Mouse (Mus musculus) ES-Bruce4 (cell line): ENCODE data around the gene Aldh1b1. TPM values are rescaled to one million over a fixed set of nuclear protein-coding genes. Genes with fewer than 3 reads are reported as not detected.

Source experiments
- H3K27ac ChIP-seq: 2 replicates; pipeline ENCODE4 v1.5.1; 2012; ENCODE audit warnings: low read length, inconsistent platforms; ENCODE audit not compliant: insufficient read depth
- H3K27me3 ChIP-seq: 2 replicates; pipeline ENCODE4 v1.6.1; 2012; ENCODE audit warnings: mild to moderate bottlenecking, low read length, inconsistent platforms; ENCODE audit not compliant: control insufficient read depth, poor library complexity, insufficient read depth, severe bottlenecking
- H3K36me3 ChIP-seq: 2 replicates; pipeline ENCODE4 v1.6.1; 2012; ENCODE audit warnings: inconsistent platforms, mild to moderate bottlenecking, low read length, moderate library complexity; ENCODE audit not compliant: control insufficient read depth, poor library complexity, insufficient read depth, severe bottlenecking
- H3K4me1 ChIP-seq: one replicate; pipeline ENCODE4 v1.8.1; 2011; ENCODE audit warnings: low read length; ENCODE audit not compliant: control insufficient read depth, insufficient read depth
- H3K4me3 ChIP-seq: 2 replicates; pipeline ENCODE4 v1.5.1; 2011; ENCODE audit warnings: low read depth, mild to moderate bottlenecking, low read length
- H3K9ac ChIP-seq: 2 replicates; pipeline ENCODE4 v1.6.1; 2012; ENCODE audit warnings: low read depth, mild to moderate bottlenecking, inconsistent platforms; ENCODE audit not compliant: poor library complexity, severe bottlenecking
- H3K9me3 ChIP-seq: replicated peaks from 2 replicates; pipeline ENCODE4 v1.6.1; 2012; ENCODE audit warnings: mild to moderate bottlenecking, low read length, inconsistent platforms; ENCODE audit not compliant: control insufficient read depth, poor library complexity, insufficient read depth, severe bottlenecking
- CTCF ChIP-seq: IDR thresholded peaks from one replicate; pipeline ENCODE4 v1.8.1; 2011; ENCODE audit warnings: low read depth, low read length
- EP300 ChIP-seq: IDR thresholded peaks from 2 replicates; pipeline ENCODE4 v1.6.1; 2011; ENCODE audit warnings: low read depth, low read length; ENCODE audit not compliant: insufficient read depth
- POLR2A ChIP-seq: IDR thresholded peaks from one replicate; pipeline ENCODE4 v1.8.1; 2011; ENCODE audit warnings: low read length; ENCODE audit not compliant: insufficient read depth
- polyA plus RNA-seq: library from polyadenylated mRNA; stranded (reverse); fragments of >200 nt; gene quantifications from 2 replicates; pipeline ENCODE4 v1.2.4, GENCODE M21; 2011; ENCODE audit warnings: low read depth; ENCODE audit not compliant: missing spikeins, insufficient read depth, insufficient read length

The Aldh1b1 gene
- polyA plus RNA-seq, 1 experiment, result 9.3 TPM

GRCm38 (mm10) chr4:45853496-45854246, 54.8 kb downstream of the Aldh1b1 start:
- TF ChIP-seq POLR2A (no peak), CTCF (no peak), EP300 (no peak)
- H3K27ac ChIP-seq, result no peak overlapping the region

More at GRCm38 (mm10) chr4:45853496-45854246, 54.8 kb downstream of the Aldh1b1 start:
- Histone ChIP-seq H3K4me1 (peaks cover 3% of the 10 kb centered on the region), H3K27me3 (no peaks in the 10 kb centered on the region), H3K9me3 (no peaks in the 10 kb centered on the region), H3K9ac (no peak overlapping the region), H3K4me3 (no peak overlapping the region), H3K36me3 (no peaks in the 10 kb centered on the region)

Other genes starting within 250 kb of the Aldh1b1 start
- gene Igfbpl1, start 27.9 kb downstream of the Aldh1b1 start, polyA plus RNA-seq, result 2.3 and 4.1 TPM in 2 replicates
- 0.84 and 1.0 TPM in 2 replicates for gene Stra6l, start 49.6 kb downstream of the Aldh1b1 start, polyA plus RNA-seq
- 0.21 TPM in 1 of 2 replicates, not detected in the other for gene Ccdc180, start 91.3 kb downstream of the Aldh1b1 start, polyA plus RNA-seq
- gene Tdrd7, start 166.3 kb downstream of the Aldh1b1 start, polyA plus RNA-seq, result 9.4 and 10.0 TPM in 2 replicates
- 0.72 TPM in 1 of 2 replicates, not detected in the other for gene Tmod1, start 239.9 kb downstream of the Aldh1b1 start, polyA plus RNA-seq